Mouse (Mus musculus) gastrocnemius, postnatal 10 days (tissue): Measurements from ENCODE around the gene Wdr74. TPM values are rescaled to one million over a fixed set of nuclear protein-coding genes. Genes with fewer than 3 reads are reported as not detected.

Experiments
- DNase-seq: peaks from one replicate; pipeline ENCODE4 v3.0.0; 2021; ENCODE audit warnings: mixed read lengths
- total RNA-seq, 2 experiments: library from RNA; stranded (reverse); gene quantifications; 2 replicates each; pipeline ENCODE4 v1.2.3; 2021

The Wdr74 gene
- total RNA-seq, 2 experiments from 2014 or later, result 26.5 to 27.4 TPM

DNA sequence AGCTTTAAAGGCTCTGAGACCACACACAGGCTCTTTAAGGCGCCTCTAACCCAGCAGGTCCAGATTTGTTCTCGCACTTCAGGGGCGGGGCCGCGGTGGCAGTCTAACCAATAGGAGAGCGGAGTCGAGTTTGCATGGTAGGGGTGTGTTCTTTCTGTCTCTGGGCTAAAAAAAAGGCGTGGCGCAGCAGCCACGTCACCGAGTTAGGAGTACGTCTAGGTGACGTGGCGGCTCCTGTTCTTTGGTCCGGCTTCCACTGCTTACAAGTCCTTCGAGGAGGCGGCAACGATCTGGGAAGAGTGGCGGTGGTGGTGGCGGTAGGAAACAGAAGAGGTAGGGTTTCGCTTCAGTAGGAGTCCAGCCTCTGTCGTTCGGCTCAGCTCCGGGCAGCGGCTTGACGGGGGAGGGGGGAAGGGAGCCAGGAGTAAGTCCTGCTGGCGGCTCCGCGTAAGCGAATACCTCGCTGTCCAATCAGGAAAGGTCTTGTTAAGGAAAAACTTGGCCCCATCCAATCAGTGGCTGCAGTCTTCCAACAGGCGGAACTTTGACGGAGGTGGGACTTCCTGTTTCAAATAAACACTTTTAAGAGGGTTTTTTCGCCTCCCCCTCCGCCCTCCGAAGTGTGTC lies 5.7 kb downstream of the Wdr74 start, which contains the start of gene Stx5a:
Gene Stx5a, plus strand, starts transcription at position 171 of the 627 bp plus-strand sequence.
- peak; percentile 91 for DNase-seq

DNA sequence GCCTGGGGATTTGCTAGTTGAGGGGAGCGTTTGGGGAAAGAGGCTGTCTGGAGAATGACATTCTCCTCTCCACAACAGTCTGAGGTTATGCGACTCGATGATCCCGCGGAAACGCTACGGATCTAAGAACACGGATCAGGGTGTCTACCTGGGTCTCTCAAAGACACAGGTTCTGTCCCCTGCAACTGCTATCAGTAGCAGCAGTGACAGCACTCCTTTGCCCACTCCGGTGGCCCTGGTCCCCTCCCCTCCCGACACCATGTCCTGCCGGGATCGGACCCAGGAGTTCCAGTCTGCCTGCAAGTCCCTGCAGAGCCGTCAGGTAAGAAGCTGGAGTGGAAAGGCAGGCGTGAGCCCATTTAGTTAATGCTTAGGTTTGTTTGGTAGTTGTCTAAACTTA lies 6.5 kb downstream of the Wdr74 start:
- no peak for DNase-seq

GRCm38 (mm10) chr19:8745382-8745781 lies 9.8 kb downstream of the Wdr74 start:
- no peak for DNase-seq

DNA sequence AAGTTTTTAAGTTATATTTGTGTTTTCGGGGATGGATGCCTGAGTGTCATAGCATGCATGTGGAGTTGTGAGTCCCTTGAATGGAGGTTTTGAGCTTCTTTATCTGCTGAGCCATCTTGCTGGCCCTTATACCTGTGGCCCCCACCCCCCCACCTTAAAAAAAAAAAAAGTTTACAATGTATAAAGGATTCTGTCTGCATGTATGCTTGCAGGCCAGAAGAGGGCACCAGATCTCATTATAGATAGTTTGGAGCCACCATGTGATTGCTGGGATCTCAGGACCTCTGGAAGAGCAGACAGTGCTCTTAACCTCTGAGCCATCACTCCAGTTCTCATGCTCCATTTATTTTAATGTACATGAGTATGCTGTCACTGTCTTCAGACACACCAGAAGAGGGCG lies 11.7 kb downstream of the Wdr74 start:
- DNase-seq, result no peak

DNA sequence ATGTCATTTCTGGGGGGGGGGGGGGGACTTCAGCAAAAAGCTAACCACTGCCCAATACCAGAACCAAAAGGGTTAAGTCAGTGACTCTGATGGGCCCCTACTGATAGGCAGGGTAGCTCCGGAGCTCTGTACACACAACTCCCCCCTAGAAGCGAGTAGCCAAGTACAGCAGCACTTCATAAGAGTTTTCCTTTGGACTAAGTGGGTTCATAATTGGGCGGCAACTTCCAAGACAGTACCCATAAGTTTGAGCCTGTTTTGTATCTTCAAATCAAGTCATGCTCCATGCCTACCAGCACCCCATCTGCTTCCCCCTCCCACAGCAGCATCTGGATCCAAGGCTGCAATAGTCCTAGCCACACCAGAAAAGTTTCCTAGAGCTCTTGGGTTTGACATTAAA lies 20.0 kb downstream of the Wdr74 start:
- no peak for DNase-seq

DNA sequence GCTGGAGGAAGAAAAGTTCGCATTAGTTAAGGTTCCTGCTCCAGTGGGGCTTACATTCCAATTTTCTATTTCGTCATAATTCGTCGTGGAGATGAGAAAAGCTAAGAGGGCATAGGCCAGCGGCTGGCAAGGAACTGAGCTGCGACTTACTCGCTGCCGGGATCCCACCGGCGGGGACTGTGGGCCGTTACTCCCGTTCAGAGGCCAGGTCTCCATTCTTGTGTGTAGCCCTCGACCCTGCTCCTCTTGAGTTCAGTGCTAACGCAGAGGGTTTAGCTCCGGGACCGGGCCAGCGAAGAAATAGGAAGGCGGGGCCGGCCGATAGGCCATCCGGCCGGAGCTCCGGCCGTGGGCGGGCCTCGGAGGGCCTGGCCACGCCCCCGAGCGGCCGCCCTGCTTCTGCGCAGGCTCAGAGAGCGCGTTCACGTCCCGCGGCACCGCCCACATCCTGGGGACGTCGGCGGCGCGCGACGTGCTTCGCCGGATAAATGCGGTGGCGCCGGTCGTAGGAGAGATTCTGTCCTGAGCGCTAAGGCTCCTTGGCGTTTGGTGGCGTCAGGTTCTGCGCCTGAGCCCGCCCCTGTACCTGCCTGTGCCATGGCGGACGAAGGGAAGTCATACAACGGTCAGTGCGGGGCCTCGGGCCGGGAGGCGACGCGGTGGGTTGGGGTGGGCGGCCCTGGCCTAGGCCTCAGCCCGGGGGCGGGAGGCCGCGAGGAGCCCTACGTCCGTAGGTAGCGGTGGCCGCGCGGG lies 21.2 kb downstream of the Wdr74 start, which contains the start of gene Nxf1:
Gene Nxf1, plus strand, starts transcription at position 439 of the 753 bp plus-strand sequence.
- DNase-seq, result peak; percentile 96

- DNase-seq, result no peak
Measured at GRCm38 (mm10) chr19:8757471-8757998, 21.9 kb downstream of the Wdr74 start.

DNA sequence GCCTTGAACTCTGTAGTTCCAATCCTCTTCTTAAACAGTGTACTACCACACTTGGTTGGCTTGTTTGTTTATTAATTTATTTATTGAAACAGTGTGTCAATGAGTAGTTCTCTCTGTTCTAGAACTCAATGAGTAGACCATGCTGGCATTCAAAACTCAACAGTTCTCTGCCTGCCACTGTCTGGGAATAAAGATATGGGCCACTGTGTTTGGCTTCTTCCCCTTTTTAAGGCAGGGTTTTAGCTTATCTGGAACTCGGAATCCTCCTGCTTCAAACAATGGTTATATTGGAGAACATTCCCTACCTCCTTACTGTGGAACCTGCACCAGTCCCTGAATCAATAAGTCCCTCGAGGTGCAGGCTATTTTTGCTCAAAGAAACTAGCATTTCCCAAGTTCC lies 23.3 kb downstream of the Wdr74 start:
- no peak for DNase-seq

GRCm38 (mm10) chr19:8760757-8761156 lies 25.1 kb downstream of the Wdr74 start:
- DNase-seq, result no peak

- no peak for DNase-seq
Measured at GRCm38 (mm10) chr19:8763276-8763675, 27.6 kb downstream of the Wdr74 start.

- DNase-seq, result no peak
Measured at GRCm38 (mm10) chr19:8765562-8765961, 29.9 kb downstream of the Wdr74 start.

DNA sequence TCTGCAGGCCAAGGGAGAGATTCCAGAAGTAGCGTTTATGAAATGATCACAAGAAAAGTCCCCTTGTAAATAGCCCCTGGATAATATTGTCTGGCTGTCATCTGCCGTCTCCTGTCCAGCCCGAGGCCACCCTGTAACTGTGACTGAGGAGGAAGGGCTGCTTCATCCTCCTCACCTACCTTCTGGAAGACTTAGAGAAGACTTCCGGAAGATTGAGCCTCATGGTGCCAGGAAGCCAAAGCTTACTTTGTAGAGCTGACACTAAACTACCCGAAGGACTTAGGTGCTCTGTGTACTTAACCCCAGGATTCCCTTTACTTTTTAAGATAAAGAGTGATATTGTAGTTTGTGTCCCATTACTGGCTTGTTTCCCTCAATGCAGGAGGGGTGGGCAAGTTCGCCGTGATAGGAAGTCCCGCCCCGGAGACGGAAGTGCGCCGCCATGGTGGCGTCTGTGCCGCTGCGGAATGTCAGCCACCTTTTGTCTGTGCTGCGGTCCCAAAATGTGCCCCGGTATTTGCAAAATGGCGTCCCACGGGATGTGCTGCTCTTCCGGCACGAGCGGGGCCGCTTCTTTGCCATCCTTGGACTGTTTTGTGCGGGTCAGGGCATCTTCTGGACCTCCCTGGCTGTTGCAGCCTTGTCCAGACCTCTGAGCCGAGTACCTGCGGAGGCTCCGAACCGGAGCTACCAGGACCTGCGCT lies 35.1 kb downstream of the Wdr74 start, which contains the start of gene Tmem223:
Gene Tmem223, plus strand, starts transcription at position 430 of the 704 bp plus-strand sequence.
- DNase-seq, result peak; percentile 78

DNA sequence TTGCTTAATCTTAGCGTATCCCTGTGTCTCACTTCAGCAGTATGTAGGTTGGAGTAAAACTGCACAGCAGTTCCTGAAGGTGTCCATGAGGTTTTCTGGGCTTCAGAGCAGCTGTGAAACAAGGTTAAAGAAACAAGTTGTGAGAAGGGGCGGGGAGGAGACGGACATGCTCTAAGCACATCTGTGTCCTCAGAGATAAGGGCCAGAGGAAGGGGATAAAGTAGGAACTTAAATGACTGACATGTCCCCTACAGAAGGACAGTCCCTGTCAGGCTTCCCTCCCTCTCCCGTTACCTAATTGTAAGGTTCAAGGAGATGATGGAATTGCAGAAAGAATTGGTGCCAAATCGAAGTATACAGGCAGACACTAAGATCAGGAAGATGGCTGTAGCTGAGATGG lies 37.4 kb downstream of the Wdr74 start:
- no peak for DNase-seq

DNA sequence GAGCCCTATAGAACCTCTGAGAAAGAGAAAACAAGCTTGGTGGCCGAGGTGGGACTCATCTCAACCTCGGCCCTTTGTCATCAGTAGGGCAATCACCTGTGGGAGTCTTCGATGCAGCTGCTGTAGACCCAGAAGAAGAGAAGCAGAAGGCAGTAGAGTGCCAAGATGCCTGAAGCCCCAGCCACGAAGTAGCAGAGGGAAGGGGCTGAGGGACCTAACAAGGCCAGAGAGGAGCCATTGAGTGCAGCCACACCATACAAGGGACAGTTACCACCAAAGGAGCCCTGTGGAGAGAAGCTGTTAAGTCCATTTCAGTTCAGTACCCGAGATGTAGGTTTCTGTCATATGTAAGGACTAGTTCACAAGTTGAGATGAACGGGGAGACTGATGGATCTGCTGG lies 37.8 kb downstream of the Wdr74 start:
- no peak for DNase-seq

DNA sequence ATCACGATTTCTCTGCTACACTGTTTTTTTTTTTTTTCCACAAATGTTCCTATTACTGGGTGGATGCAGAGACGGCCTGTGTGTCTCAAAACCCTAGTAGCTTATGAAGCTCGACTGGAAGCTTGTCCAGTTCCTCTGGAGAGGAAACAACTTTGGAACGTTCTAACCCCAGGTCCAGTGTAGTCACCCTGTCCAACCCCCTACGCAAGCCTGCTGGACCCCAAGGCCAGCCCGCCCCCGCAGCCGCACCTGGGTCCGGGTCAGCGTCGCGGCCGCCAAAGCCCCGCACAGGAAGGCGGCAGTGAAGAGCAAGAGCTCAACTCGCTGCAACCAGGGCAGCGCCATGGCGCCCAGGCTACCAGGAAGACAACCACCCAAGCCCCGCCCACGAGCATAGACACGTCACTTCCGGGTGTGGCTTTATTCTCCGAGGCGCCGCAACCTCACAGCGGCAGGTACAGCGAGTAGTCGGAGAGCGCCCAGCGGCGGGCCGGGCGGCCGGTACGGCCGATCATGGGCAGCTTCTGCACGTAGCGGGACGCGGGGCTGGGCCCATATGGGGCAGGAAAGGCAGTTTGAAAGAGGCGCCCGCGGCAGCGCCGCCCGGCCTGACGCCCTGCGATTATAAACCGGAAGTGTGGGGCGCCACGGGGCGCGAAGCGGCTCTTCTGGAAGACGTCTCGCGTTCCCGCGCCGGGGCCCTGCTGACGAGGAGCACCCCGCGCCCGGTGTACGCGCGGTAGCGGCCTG lies 38.6 kb downstream of the Wdr74 start, which contains the start of gene Tmem179b:
Gene Tmem179b, minus strand, starts transcription at position 382 of the 750 bp plus-strand sequence.
- DNase-seq, result peak; percentile 96

DNA sequence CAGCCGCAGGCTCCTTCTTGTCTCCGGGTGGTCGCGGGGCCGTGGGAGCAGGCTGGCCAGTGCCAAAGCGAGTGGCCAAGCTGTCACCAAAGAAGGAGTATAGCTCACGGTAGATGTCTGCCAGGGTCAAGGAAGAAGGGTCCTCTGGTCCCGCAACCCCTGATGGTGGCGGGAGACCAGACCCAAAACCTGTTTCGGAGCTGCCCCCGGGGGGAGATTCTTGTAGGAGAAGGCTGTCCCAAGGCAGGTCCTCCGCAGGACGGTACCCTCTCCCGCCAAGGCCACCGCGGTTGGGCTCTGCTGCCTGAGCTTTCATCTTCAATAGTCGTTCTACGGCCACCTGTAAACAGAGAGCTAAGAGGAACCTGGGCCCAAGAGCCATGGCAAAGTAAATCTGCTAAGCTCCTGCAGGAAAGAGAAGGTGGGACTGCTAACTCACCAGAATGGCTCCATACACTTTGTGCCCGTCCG lies 39.4 kb downstream of the Wdr74 start:
- no peak for DNase-seq

DNA sequence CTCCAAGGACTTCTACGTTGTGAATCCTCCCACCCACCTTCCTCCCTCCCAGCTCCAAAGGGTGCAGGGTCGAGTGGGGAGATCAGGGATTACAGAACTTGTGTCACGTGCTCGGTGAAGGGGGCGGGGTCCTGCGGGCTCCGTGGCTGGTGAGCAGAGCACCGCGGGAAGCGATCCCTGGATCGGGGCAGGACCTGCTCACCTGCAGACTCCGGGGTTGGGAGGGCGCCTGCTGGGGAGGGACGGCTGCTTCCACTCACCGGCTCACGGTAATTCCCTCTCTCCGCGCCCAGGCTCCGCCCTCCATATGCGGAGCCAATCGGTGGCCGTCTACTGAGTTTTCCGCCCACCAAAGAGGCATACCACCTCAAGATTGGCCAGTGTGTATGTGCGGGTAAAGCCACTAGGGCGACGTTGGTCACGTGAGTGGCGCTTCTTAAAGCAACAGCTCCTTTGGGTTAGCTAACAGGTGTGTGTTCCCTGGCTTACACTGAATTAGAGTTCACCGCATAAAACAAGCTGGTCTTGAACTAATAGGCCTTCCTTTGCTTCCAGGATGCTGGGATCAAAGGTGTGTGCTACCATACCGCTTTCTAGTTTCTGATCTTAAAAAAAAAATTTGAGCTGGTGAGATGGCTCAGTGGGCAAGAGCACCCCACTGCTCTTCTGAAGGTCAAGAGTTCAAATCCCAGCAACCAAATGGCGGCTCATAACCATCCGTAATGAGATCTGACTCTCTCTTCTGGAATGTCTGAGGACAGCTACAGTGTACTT lies 50.6 kb downstream of the Wdr74 start, which contains the start of gene Taf6l:
Gene Taf6l, minus strand, starts transcription at position 410 of the 774 bp plus-strand sequence.
- peak; percentile 84 for DNase-seq

DNA sequence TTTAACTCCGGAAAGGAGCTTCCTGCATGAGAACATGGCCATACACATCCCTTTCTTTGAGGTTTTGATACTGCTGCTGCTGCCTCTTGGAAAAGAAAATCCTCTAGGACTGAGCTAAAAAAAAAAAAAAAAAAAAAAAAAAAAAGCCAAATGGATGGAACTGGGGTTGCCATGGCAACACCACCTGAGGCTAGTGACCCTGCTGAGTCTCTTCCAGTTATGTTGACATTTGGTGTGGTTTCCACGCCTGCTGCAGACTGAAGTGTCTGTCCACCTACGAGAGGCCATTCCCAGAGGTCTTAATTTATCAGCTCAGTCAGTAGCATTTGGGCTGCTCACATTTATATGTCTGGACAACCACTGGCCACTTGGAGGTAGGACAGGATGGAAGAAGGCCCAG lies 52.9 kb downstream of the Wdr74 start:
- DNase-seq, result no peak

DNA sequence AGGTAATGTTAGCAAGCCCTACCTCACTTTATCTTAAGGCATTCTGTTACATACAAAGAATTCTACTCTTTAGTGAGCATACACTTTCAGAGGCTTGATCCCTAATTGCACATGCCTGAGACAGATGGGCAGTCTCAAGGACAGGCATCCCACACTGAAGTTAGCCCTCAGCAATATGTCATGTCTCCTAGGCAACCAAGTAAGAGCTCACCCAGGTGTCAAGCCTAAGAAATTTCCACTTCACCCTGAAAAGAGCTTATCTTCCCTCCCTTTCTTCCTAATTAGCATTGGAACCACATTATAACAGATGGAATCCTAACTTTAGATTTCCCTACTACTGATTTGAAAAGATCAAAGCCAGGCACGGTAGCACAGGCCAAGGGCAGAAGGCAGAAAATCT lies 53.5 kb downstream of the Wdr74 start:
- DNase-seq, result no peak

GRCm38 (mm10) chr19:8790171-8790570 lies 54.5 kb downstream of the Wdr74 start:
- no peak for DNase-seq
